Mouse (Mus musculus): ENCODE measurements around the gene Sox10. TPM values are rescaled to one million over a fixed set of nuclear protein-coding genes. Genes with fewer than 3 reads are reported as not detected.

Sox10 gene
- total RNA-seq, 1 experiment: 0.31 TPM

GRCm38 (mm10) chr15:79110528-79110927, 54.5 kb downstream of the Sox10 start:
- no peak overlapping the region for H3K9ac ChIP-seq (ENCODE audit: insufficient read depth, low read depth, low read length, poor library complexity, severe bottlenecking)
- H3K27ac ChIP-seq (ENCODE audit: insufficient read depth, low read depth, low read length, poor library complexity, severe bottlenecking): no peak overlapping the region
- no peaks in the 10 kb centered on the region; the same call in 1 of the 2 replicates for H3K36me3 ChIP-seq (ENCODE audit: control insufficient read depth, insufficient read depth, low read length, poor library complexity, severe bottlenecking)
- H3K4me3 ChIP-seq (ENCODE audit: insufficient read depth in 1 of 2, low read depth in 1 of 2, low read length in 2 of 2, poor library complexity in 1 of 2, severe bottlenecking in 1 of 2): 0 out of 4 replicates have a peak overlapping the region, but pooled peaks of 1 of the 2 experiments have one; percentile 90
- no peaks in the 10 kb centered on the region for H3K9me3 ChIP-seq (ENCODE audit: control insufficient read depth, insufficient read depth, low read depth, low read length)
- TF ChIP-seq HCFC1 (IDR thresholded peaks at IDR 0.05; ENCODE audit: borderline replicate concordance, insufficient read depth, low read length) (no peak), ZC3H11A (IDR thresholded peaks at IDR 0.05; ENCODE audit: borderline replicate concordance, low read depth, low read length) (no peak), ZNF384 (IDR thresholded peaks at IDR 0.05; ENCODE audit: low read depth, low read length) (no peak), MAFK (IDR thresholded peaks at IDR 0.05; ENCODE audit: insufficient read depth, low read depth, low read length) (no peak), CHD2 (IDR thresholded peaks at IDR 0.05; ENCODE audit: low read depth, low read length) (no peak)
- no peak for DNase-seq (ENCODE audit: low read depth, low spot score)
- H3K4me1 ChIP-seq (ENCODE audit: control insufficient read depth in 2 of 2, insufficient read depth in 2 of 2, low read length in 2 of 2, poor library complexity in 1 of 2): peaks cover 4 to 14% of the 10 kb centered on the region in 2 experiments; a peak in 2 of 4 replicates
- in situ Hi-C loops (cut with MboI; ENCODE audit: low sequenced_read_pairs in 2 of 2, unreplicated experiment in 2 of 2): no loop called here

- H3K27ac ChIP-seq (ENCODE audit: insufficient read depth, low read depth, low read length, poor library complexity, severe bottlenecking): no peak overlapping the region
- H3K36me3 ChIP-seq (ENCODE audit: control insufficient read depth, insufficient read depth, low read length, poor library complexity, severe bottlenecking): no peaks in the 10 kb centered on the region; the same call in 1 of the 2 replicates
- peaks cover 4 to 10% of the 10 kb centered on the region in 2 experiments; a peak in 2 of 4 replicates for H3K4me1 ChIP-seq (ENCODE audit: control insufficient read depth in 2 of 2, insufficient read depth in 2 of 2, low read length in 2 of 2, poor library complexity in 1 of 2)
- H3K4me3 ChIP-seq (ENCODE audit: insufficient read depth in 1 of 2, low read depth in 1 of 2, low read length in 2 of 2, poor library complexity in 1 of 2, severe bottlenecking in 1 of 2): peak overlapping the region; percentile 79 to 90
- in situ Hi-C loops (cut with MboI; ENCODE audit: low sequenced_read_pairs in 2 of 2, unreplicated experiment in 2 of 2): no loop called here
- no peak for DNase-seq (ENCODE audit: low read depth, low spot score)
- H3K9ac ChIP-seq (ENCODE audit: insufficient read depth, low read depth, low read length, poor library complexity, severe bottlenecking): no peak overlapping the region
- no peak for TF ChIP-seq ZC3H11A (IDR thresholded peaks at IDR 0.05; ENCODE audit: borderline replicate concordance, low read depth, low read length)
- TF ChIP-seq ZNF384 (IDR thresholded peaks at IDR 0.05; ENCODE audit: low read depth, low read length): no peak
- H3K9me3 ChIP-seq (ENCODE audit: control insufficient read depth, insufficient read depth, low read depth, low read length): no peaks in the 10 kb centered on the region
Measured at GRCm38 (mm10) chr15:79110031-79110430, 55.0 kb downstream of the Sox10 start.

DNA sequence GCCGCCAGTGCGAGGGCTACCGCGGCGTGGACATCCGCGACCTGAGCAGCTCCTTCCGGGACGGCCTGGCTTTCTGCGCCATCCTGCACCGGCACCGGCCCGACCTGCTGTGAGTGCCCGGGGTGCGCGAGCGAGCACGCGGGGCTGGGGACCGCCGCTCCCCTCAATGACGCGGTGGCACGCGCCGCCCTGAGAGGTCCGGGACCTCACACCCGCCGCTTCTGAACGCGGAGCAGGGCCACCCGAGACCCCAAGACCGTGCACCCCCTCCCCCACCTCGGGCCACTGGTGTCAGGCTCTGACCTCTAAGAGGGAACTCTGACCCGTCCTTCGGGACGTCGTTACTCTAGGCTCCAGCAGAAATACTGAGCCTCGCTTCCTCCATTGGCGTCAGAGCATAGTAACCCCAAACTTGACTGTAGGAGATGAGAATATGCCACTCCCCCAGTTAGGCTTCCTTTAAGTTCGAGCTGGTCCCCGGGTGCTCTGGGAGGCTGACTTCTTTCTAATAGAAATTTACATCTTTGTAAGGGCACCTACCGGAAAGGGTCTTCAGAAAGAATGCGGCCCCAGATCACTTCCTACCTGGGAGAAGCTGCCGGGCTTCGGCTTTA, 55.6 kb downstream of the Sox10 start:
- no peak overlapping the region for H3K27ac ChIP-seq (ENCODE audit: insufficient read depth, low read depth, low read length, poor library complexity, severe bottlenecking)
- H3K9me3 ChIP-seq (ENCODE audit: control insufficient read depth, insufficient read depth, low read depth, low read length): no peaks in the 10 kb centered on the region
- peak overlapping the region; percentile 82 for H3K9ac ChIP-seq (ENCODE audit: insufficient read depth, low read depth, low read length, poor library complexity, severe bottlenecking)
- TF ChIP-seq MAFK (IDR thresholded peaks at IDR 0.05; ENCODE audit: insufficient read depth, low read depth, low read length) (no peak), CHD2 (IDR thresholded peaks at IDR 0.05; ENCODE audit: low read depth, low read length) (no peak), HCFC1 (IDR thresholded peaks at IDR 0.05; ENCODE audit: borderline replicate concordance, insufficient read depth, low read length) (no peak), ZNF384 (IDR thresholded peaks at IDR 0.05; ENCODE audit: low read depth, low read length) (no peak), ZC3H11A (IDR thresholded peaks at IDR 0.05; ENCODE audit: borderline replicate concordance, low read depth, low read length) (no peak)
- H3K36me3 ChIP-seq (ENCODE audit: control insufficient read depth, insufficient read depth, low read length, poor library complexity, severe bottlenecking): no peaks in the 10 kb centered on the region; the same call in 1 of the 2 replicates
- in situ Hi-C loops (cut with MboI; ENCODE audit: low sequenced_read_pairs in 2 of 2, unreplicated experiment in 2 of 2): no loop called here
- peak overlapping the region; percentile 79 to 90 for H3K4me3 ChIP-seq (ENCODE audit: insufficient read depth in 1 of 2, low read depth in 1 of 2, low read length in 2 of 2, poor library complexity in 1 of 2, severe bottlenecking in 1 of 2)
- no peak for DNase-seq (ENCODE audit: low read depth, low spot score)
- H3K4me1 ChIP-seq (ENCODE audit: control insufficient read depth in 2 of 2, insufficient read depth in 2 of 2, low read length in 2 of 2, poor library complexity in 1 of 2): peaks cover 4 to 10% of the 10 kb centered on the region in 2 experiments; a peak in 2 of 4 replicates

GRCm38 (mm10) chr15:79108421-79109320, 56.4 kb downstream of the Sox10 start, which contains the start of gene Micall1:
TSS of gene Micall1 (plus strand) at chr15:79108898.
- no peak within 1 kb of the TSS for H3K27ac ChIP-seq (ENCODE audit: insufficient read depth, low read depth, low read length, poor library complexity, severe bottlenecking)
- TF ChIP-seq ZC3H11A (IDR thresholded peaks at IDR 0.05; ENCODE audit: borderline replicate concordance, low read depth, low read length): no peak
- no peak for TF ChIP-seq ZNF384 (IDR thresholded peaks at IDR 0.05; ENCODE audit: low read depth, low read length)
- no peak for TF ChIP-seq HCFC1 (IDR thresholded peaks at IDR 0.05; ENCODE audit: borderline replicate concordance, insufficient read depth, low read length)
- no peak for TF ChIP-seq CHD2 (IDR thresholded peaks at IDR 0.05; ENCODE audit: low read depth, low read length)
- no peak for TF ChIP-seq MAFK (IDR thresholded peaks at IDR 0.05; ENCODE audit: insufficient read depth, low read depth, low read length)
- H3K9ac ChIP-seq (ENCODE audit: insufficient read depth, low read depth, low read length, poor library complexity, severe bottlenecking): peak within 1 kb of the TSS; percentile 82
- no peaks in the 10 kb centered on the region; the same call in 1 of the 2 replicates for H3K36me3 ChIP-seq (ENCODE audit: control insufficient read depth, insufficient read depth, low read length, poor library complexity, severe bottlenecking)
- peaks cover 4 to 10% of the 10 kb centered on the region in 2 experiments; a peak in 2 of 4 replicates for H3K4me1 ChIP-seq (ENCODE audit: control insufficient read depth in 2 of 2, insufficient read depth in 2 of 2, low read length in 2 of 2, poor library complexity in 1 of 2)
- H3K9me3 ChIP-seq (ENCODE audit: control insufficient read depth, insufficient read depth, low read depth, low read length): no peaks in the 10 kb centered on the region
- in situ Hi-C loops (cut with MboI; ENCODE audit: low sequenced_read_pairs in 2 of 2, unreplicated experiment in 2 of 2): no loop called here
- DNase-seq (ENCODE audit: low read depth, low spot score): peak; percentile 29
- peak within 1 kb of the TSS; percentile 79 to 90 for H3K4me3 ChIP-seq (ENCODE audit: insufficient read depth in 1 of 2, low read depth in 1 of 2, low read length in 2 of 2, poor library complexity in 1 of 2, severe bottlenecking in 1 of 2)
